Mouse (Mus musculus) megakaryocyte, embryonic 14.5 days (primary cell): ENCODE measurements around the gene Ndufaf7. TPM values are rescaled to one million over a fixed set of nuclear protein-coding genes. Genes with fewer than 3 reads are reported as not detected.

Experiments
- H3K27me3 ChIP-seq: replicated peaks from 2 replicates; pipeline ENCODE3; 2012; ENCODE audit warnings: inconsistent platforms
- H3K36me3 ChIP-seq: replicated peaks from 2 replicates; pipeline ENCODE3; 2012; ENCODE audit warnings: low read length, inconsistent platforms, mixed read lengths
- H3K4me1 ChIP-seq: 2 replicates; pipeline ENCODE4 v1.6.1; 2012; ENCODE audit warnings: inconsistent platforms
- H3K4me3 ChIP-seq: replicated peaks from 2 replicates; pipeline ENCODE3; 2012; ENCODE audit warnings: moderate library complexity, mild to moderate bottlenecking, inconsistent platforms
- H3K9me3 ChIP-seq: 2 replicates; pipeline ENCODE4 v1.6.1; 2012; ENCODE audit warnings: inconsistent platforms
- FLI1 ChIP-seq: IDR thresholded peaks from 2 replicates; pipeline ENCODE4 v1.6.1; 2012; ENCODE audit warnings: low read length, inconsistent platforms, mixed read lengths
- GATA1 ChIP-seq: IDR thresholded peaks from 3 replicates; pipeline ENCODE4 v1.6.1; 2012; ENCODE audit warnings: mixed read lengths, low read length, inconsistent platforms, borderline replicate concordance
- polyA plus RNA-seq: library from polyadenylated mRNA; stranded (reverse); fragments of >175 nt; gene quantifications from 2 replicates; pipeline ENCODE4 v1.2.3, GENCODE M21; 2012; ENCODE audit warnings: low replicate concordance; ENCODE audit not compliant: insufficient read depth

Ndufaf7 gene
- polyA plus RNA-seq, 1 experiment = 2.2 TPM

GRCm38 (mm10) chr17:78993670-78994069 lies 56.7 kb downstream of the Ndufaf7 start:
- Histone ChIP-seq H3K4me3 (no peak overlapping the region), H3K27me3 (peaks cover 3% of the 10 kb centered on the region), H3K4me1 (peaks cover 7% of the 10 kb centered on the region), H3K36me3 (no peaks in the 10 kb centered on the region), H3K9me3 (no peaks in the 10 kb centered on the region)
- TF ChIP-seq FLI1 = no peak
- no peak for TF ChIP-seq GATA1

- no peaks in the 10 kb centered on the region for H3K9me3 ChIP-seq
- no peak overlapping the region for H3K4me3 ChIP-seq
- H3K36me3 ChIP-seq = no peaks in the 10 kb centered on the region
- peaks cover 3% of the 10 kb centered on the region for H3K27me3 ChIP-seq
- TF ChIP-seq FLI1 (no peak), GATA1 (no peak)
- peaks cover 7% of the 10 kb centered on the region for H3K4me1 ChIP-seq
These were observed 57.4 kb downstream of the Ndufaf7 start for GRCm38 (mm10) chr17:78994382-78994781.

GRCm38 (mm10) chr17:78994931-78995820 lies 58.2 kb downstream of the Ndufaf7 start:
- Histone ChIP-seq H3K36me3 (no peaks in the 10 kb centered on the region), H3K4me3 (no peak overlapping the region), H3K4me1 (peaks cover 11% of the 10 kb centered on the region), H3K27me3 (peaks cover 3% of the 10 kb centered on the region), H3K9me3 (no peaks in the 10 kb centered on the region)
- TF ChIP-seq GATA1 (no peak), FLI1 (no peak)

Other genes starting within 250 kb of the Ndufaf7 start
- 1.3 and 1.9 TPM in 2 replicates for gene Strn, start 199.9 kb upstream of the Ndufaf7 start, polyA plus RNA-seq
- 0.78 and 2.2 TPM in 2 replicates for gene Heatr5b, start 101.8 kb upstream of the Ndufaf7 start, polyA plus RNA-seq
- 1.1 and 4.7 TPM in 2 replicates for gene Gpatch11, start 101.6 kb upstream of the Ndufaf7 start, polyA plus RNA-seq
- 7.4 TPM in 1 of 2 replicates, not detected in the other for gene Eif2ak2, start 54.6 kb upstream of the Ndufaf7 start, polyA plus RNA-seq
- not detected in 2 replicates for gene Sult6b1, start 30.1 kb upstream of the Ndufaf7 start, polyA plus RNA-seq
- gene Cebpzos, start 20.6 kb upstream of the Ndufaf7 start, polyA plus RNA-seq = 4.5 TPM in 1 of 2 replicates, not detected in the other
- 6.0 TPM in 1 of 2 replicates, not detected in the other for gene Cebpz, start 70 bp upstream of the Ndufaf7 start, polyA plus RNA-seq
- 0.23 TPM in 1 of 2 replicates, not detected in the other for gene Prkd3, start 83.7 kb downstream of the Ndufaf7 start, polyA plus RNA-seq
- not detected in 2 replicates for gene Qpct, start 114.8 kb downstream of the Ndufaf7 start, polyA plus RNA-seq